Mouse (Mus musculus): ENCODE measurements around the gene Gabpb1.
A peak's percentile ranks its signal among the peaks of the same experiment; 100 is the strongest.

Gabpb1 gene

DNA sequence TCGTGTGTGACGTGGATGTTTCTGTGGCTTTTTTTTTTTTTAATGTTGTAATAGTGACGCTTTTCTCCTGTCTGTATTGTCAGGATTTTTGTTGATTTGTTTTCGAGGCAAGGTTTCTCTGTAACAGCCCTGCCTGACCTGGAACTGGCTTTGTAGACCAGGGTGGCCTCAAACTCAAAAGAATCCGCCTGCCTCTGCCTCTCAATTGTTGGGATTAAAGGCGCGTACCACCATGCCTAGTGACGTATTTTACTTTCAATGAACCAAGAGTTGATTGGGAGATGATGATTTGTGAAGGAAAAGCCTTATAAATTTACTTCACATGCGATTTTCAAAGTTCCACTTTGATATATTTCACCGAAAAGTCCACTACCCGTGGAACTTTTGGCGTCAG is at the start of gene Gabpb1:
TSS of gene Gabpb1 (minus strand) at position 216 of the 394 bp plus-strand sequence.
- no peak for DNase-seq (ENCODE audit: low spot score)

DNA sequence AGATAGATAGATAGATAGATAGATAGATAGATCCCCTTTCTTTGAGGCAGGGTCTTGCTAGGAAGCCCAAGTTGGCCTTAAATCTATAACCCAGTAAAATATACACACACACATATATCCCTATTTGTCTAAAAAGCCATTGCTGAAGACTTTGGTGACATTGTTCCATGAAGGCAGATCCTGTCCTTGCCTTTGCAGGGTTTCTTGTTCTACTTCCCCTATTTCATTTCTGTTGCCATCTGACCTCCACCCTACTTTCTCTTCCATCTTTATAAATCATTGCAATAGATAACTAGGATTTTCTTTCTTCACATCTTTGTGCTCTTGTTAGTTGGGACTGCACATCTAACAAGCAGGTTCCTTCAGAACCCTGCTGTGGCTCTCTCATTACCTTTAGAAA is 36.8 kb upstream of the Gabpb1 start:
- DNase-seq (ENCODE audit: low spot score): no peak

GRCm38 (mm10) chr2:126712526-126712925 is 36.4 kb upstream of the Gabpb1 start:
- no peak for DNase-seq (ENCODE audit: low spot score)

GRCm38 (mm10) chr2:126708361-126708760 is 32.2 kb upstream of the Gabpb1 start:
- no peak for DNase-seq (ENCODE audit: low spot score)

- DNase-seq (ENCODE audit: low spot score): no peak
Measured at GRCm38 (mm10) chr2:126707438-126707779, 31.3 kb upstream of the Gabpb1 start.

GRCm38 (mm10) chr2:126706759-126707437 is 30.8 kb upstream of the Gabpb1 start, which contains the start of gene Usp8:
Gene Usp8, plus strand, starts transcription at chr2:126707328.
- peak; percentile 96 for DNase-seq (ENCODE audit: low spot score)

DNA sequence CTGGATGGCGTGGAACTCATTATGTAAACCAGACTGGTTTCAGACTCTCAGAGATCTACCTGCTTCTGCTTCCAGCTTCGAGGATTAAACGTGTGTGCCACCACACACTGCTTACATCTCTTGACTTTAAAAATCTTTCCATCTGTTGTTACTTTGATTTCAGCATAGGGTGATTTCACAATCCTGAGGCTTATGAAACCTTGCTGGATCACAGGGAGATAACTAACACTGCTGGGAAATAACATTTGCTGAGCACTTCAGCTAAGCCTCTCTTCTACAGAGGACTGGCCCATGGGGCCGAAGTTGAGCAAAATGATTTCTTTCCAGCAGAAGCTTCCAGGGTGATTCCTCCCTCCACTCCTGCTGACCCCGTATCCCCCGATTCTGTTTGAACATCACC is 19.1 kb upstream of the Gabpb1 start:
- DNase-seq (ENCODE audit: low spot score): no peak

DNA sequence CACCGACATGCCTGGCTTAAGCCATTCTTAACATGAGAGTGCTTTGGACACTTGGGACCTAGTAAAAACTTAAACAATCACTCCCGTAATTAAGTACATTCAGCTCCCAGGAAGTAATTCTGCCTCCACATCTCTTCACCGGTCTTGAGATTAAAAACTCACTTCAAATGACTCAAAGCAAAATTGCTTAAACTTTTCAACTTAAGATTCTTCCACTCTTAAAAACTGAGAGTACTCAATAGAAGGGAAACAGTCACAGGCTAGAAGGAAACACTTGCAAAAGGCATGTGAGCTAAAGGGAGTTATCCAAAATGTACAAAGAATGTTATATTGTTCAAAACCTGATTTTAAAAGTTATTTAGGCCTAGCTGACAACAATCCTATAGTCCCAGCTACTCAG is 15.2 kb upstream of the Gabpb1 start:
- DNase-seq (ENCODE audit: low spot score): no peak

DNA sequence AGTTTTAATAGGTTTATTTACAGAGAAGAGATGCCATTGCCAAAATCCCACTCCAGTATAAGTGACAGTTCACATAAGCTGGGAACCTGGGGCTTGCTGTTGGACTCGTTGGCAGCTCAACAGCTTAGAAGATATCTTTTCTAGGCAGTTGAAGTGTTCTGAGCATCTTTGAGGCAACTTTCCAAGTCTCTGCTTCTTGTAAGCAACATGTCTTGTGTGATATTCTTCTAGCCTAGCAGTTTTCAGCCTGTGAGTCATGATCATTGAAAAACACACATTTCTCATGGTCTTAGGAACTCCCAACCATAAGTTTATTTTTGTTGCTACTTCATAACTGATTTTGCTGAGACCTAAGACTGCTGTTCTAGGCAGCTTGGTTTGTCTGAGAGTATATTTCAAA is 6.8 kb upstream of the Gabpb1 start:
- no peak for DNase-seq (ENCODE audit: low spot score)

DNA sequence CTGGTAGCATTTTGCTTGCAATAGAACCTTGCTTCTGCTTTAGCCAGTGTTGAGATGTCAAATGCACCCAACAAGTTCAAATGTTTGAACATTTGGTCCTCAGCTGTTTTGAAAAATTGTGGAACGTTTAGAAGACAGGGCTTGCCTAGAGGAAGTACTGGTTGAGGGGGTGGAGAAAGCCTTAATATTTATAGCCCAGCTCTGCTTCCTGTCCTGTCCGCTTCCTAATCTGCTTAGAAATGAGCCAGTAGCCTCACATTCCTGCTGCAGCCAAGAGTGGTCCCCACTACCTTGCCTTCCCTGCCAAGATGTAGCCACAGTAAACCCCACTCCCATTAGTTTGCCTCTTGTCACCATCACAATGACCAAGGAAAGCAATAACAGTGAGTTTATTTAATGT is 6.2 kb upstream of the Gabpb1 start:
- DNase-seq (ENCODE audit: low spot score): no peak

- no peak for DNase-seq (ENCODE audit: low spot score)
Measured at GRCm38 (mm10) chr2:126677366-126677765, 1.2 kb upstream of the Gabpb1 start.

GRCm38 (mm10) chr2:126675169-126676121 is 692 bp downstream of the Gabpb1 start:
- peak; percentile 87 for DNase-seq (ENCODE audit: low spot score)

DNA sequence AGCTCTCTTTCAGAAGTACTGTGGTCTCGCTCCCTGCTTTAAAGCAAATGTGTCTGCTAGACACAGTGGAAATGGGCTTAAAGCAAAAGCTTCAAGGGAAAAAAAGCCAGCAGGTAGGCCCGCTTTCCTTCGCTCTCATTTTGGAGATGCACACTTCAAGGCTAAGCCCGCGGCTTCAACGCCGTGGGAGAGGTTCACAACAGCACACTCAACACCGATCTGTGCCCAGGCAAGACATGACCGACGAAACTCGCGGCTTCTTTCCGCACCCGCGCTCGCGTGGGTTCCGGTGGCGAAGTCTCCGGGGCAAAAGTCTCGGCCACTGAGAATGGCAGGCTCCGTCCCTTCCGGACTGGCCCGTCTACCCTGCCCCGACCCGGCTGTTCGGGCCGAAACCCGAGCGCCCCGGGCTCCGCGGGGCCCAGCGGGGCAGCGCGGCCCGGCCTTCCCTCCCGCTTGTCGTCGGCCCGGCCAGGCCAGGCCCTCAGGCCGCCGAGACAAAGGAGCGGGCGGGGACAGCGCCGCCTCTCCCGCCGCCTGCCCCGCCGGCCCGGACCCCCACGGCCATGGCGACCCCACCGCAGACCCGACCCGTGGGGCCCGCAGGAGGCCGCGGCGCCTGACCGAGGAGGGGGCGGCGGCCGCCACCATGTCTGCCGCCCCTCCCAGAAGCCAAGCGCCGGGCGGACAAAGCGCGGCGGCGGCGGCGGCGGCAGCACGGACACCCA is 1.5 kb downstream of the Gabpb1 start:
- peak; percentile 57 for DNase-seq (ENCODE audit: low spot score)

DNA sequence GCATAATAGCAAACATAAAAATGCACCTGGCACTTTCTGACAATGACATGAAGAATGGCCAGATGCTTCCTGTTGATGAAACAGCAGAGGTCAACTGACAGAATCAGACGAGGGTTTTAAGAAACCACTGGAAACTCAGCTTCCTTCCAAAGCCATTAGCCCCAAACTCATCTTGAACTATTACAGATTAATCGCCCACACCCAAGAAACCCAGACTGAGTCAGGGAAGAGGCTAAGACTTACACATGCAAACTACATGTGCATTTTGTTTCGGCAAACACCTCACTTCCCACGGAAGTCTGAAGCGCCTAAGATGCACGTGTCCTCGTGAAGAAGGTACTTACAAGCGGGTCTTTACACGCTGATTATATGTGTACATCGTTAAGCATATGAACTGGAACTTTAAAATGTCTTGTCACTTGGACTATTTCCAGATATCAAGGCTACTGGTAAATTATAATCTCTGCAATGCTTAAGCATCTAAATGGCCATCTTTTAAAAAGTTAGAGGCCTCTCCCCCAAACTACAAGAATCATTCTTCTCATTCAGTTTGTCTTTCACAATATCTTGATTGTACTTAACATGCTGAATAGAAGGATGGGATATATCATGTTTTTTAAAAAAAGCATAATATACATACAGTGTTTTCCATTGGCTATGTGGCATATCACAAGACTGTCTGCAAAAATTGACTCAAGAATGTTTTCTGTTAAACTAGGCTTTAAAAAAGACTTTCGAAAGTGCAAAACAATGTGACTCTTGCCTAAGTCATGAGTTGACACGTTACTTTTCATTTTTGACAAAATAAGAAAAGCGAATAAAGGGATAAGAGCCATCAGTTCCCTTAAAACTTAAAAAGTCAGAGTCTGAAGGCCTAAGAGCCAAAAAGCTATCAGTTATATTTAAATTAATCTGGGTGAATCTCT is 2.6 kb downstream of the Gabpb1 start:
- DNase-seq (ENCODE audit: low spot score): no peak

DNA sequence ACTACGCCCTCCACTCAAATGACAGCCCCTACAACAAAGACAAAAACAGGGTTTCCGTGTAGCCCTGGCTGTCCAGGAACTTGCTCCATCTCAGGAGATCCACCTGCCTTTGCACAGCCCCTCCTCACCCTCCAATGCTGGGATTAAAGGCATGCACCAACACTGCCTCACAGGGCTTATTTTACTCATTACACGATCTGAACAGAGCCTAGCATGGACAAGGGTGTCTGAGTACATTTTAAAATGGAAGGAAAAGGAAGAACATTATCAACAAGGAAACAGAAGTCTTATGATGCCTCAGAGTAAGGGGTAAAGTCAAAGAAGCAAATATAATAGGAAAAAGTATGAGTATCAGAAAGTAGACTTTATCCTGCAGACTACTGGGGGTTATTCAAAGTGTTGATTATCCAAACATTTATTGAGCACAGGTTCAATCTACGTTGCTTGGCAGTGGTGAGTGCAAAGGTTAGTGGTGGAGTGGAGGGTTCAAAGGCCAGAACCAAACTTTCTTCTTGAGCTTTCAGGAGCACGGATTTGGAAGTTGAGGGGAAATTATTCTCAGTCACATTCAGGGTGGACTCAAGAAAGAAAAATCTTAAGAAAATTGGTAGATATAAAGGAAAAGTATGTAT is 7.4 kb downstream of the Gabpb1 start:
- no peak for DNase-seq (ENCODE audit: low spot score)

DNA sequence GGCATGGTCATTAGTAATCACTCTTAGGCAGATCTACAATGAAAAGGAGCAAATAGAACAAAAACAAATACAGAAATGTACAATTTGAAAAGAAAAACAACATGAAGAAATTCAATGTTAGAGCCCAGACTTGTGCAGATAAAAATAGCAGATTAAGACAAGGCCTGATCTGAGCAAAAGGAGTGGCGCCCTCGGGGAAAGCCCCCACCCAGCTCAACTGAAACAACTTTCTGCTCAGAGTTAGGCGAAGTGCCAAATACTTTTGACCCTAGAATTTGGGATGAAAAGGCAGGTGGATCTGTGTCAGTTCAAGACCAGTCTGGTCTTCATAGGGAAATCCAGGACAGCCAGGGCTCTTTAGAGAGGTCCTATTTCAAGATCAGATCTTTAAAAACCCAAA is 10.2 kb downstream of the Gabpb1 start:
- DNase-seq (ENCODE audit: low spot score): no peak

- no peak for DNase-seq (ENCODE audit: low spot score)
Measured at GRCm38 (mm10) chr2:126663481-126663880, 12.7 kb downstream of the Gabpb1 start.

GRCm38 (mm10) chr2:126652929-126653328 is 23.2 kb downstream of the Gabpb1 start:
- no peak for DNase-seq (ENCODE audit: low spot score)

- DNase-seq (ENCODE audit: low spot score): no peak
Measured at GRCm38 (mm10) chr2:126647762-126648161, 28.4 kb downstream of the Gabpb1 start.

- no peak for DNase-seq (ENCODE audit: low spot score)
Measured at GRCm38 (mm10) chr2:126646461-126646860, 29.7 kb downstream of the Gabpb1 start.

GRCm38 (mm10) chr2:126644768-126645167 is 31.4 kb downstream of the Gabpb1 start:
- no peak for DNase-seq (ENCODE audit: low spot score)
